27 mouse cellular contexts compared by ENCODE assay signal in the genomic region with DNA sequence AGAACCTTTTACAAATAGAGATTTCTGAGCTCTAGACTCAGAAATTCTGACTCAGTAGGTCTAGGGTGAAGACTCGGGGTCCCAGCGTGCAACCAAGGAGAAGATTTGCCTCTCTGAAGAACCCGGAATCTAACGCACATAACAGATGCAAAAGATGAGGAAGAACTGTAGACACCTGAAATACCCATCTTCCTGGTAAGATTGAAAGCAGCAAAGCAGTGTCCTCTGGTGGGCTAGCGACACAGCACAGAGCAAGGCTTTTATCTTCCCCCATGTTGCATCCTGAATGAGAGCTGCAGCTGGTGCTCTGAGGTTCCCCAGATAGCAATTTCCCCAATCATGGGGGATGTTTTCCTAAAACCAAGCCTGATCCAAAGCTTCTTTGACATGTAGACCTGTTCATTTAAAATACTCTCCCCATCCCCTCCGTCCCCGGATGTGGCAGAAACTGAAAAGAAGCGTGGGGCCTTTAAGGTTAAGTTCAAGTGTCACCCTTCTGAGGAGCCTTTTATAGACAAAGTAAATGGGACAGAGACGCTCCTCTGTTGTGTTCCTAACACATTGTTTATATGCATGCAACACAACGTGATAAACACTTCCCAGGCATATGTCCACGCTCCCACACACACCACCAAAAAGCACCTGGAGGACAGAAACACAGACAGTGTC. TPM values are rescaled to one million over a fixed set of nuclear protein-coding genes. Genes with fewer than 3 reads are reported as not detected.
DNase-seq lines count a peak whose midpoint lies in the region; ATAC-seq lines count a peak whose summit lies in the region.
"Had no signal": no experiment of that assay in that cellular context is flagged by ENCODE, and none has a peak within 500 bp of the region (broad histone marks: within the 10 kb centered on the region; RNA-seq: fewer than 3 reads in every experiment).

No protein-coding gene starts in this region.

- peak; percentile 56 for DNase-seq in heart, adult 11 months
- DNase-seq in thymus, postnatal 0 days (ENCODE audit: low spot score): peak; percentile 36
- DNase-seq in thymus, postnatal 10 days (ENCODE audit: low spot score in 2 of 2): no peak
- no peak for DNase-seq in embryonic facial prominence, embryonic 10.5 days (ENCODE audit: low spot score)
- no peak for DNase-seq in gastrocnemius, postnatal 36 days
- DNase-seq in cerebellum, adult 9-10 months: no peak
- DNase-seq: adrenal gland, postnatal 14 days; cerebellum, adult 2 months; cerebellum, postnatal 14 days; embryo, embryonic 11 days; gastrocnemius, adult 2 months; gastrocnemius, postnatal 25 days; heart, adult 18-20 months; heart, postnatal 36 days; kidney, adult 2 months had no signal

- intact Hi-C loops in gastrocnemius, postnatal 36 days (cut with DNase I): no loop called here

- no peaks in the 10 kb centered on the region for H3K4me1 ChIP-seq in heart, embryonic 11.5 days (ENCODE audit: control insufficient read depth, insufficient read depth, low read length)
- H3K4me1 ChIP-seq in embryonic facial prominence, embryonic 10.5 days: peaks cover 11% of the 10 kb centered on the region
- H3K4me1 ChIP-seq in midbrain, embryonic 13.5 days (replicated peaks): no peaks in the 10 kb centered on the region
- H3K4me1 ChIP-seq: embryonic facial prominence, embryonic 12.5 days; heart, embryonic 12.5 days had no signal

- no peak overlapping the region for H3K9ac ChIP-seq in heart, embryonic 11.5 days (ENCODE audit: low read depth, low read length)
- H3K9ac ChIP-seq in midbrain, embryonic 13.5 days (replicated peaks): no peak overlapping the region
- H3K9ac ChIP-seq: embryonic facial prominence, embryonic 12.5 days; heart, embryonic 12.5 days; hindbrain, embryonic 12.5 days had no signal

- 78% methylated on average over 11 of the region's 11 CpGs for WGBS in heart, embryonic 11.5 days (ENCODE audit: insufficient replicate concordance)
- WGBS in embryonic facial prominence, embryonic 10.5 days: 86% methylated on average over 11 of the region's 11 CpGs
- WGBS in midbrain, embryonic 13.5 days: 83% methylated on average over 11 of the region's 11 CpGs

- no peak overlapping the region for H3K4me2 ChIP-seq in heart, embryonic 11.5 days
- no peak overlapping the region for H3K4me2 ChIP-seq in midbrain, embryonic 13.5 days (replicated peaks)
- H3K4me2 ChIP-seq: embryonic facial prominence, embryonic 12.5 days; heart, embryonic 12.5 days; hindbrain, embryonic 12.5 days had no signal

- no peaks in the 10 kb centered on the region for H3K27me3 ChIP-seq in heart, embryonic 11.5 days (ENCODE audit: control insufficient read depth, insufficient read depth, low read length)
- no peaks in the 10 kb centered on the region for H3K27me3 ChIP-seq in embryonic facial prominence, embryonic 10.5 days (replicated peaks; ENCODE audit: low read depth, poor library complexity, severe bottlenecking)
- no peaks in the 10 kb centered on the region for H3K27me3 ChIP-seq in midbrain, embryonic 13.5 days
- H3K27me3 ChIP-seq: embryonic facial prominence, embryonic 12.5 days; heart, embryonic 12.5 days; hindbrain, embryonic 12.5 days had no signal

- no peak overlapping the region for H3K27ac ChIP-seq in heart, embryonic 11.5 days (ENCODE audit: low read depth, low read length)
- peak overlapping the region; percentile 48; the same call in 1 of the 2 replicates for H3K27ac ChIP-seq in embryonic facial prominence, embryonic 10.5 days (replicated peaks)
- no peak overlapping the region for H3K27ac ChIP-seq in midbrain, embryonic 13.5 days
- H3K27ac ChIP-seq: gastrocnemius, adult 2 months; hindbrain, embryonic 12.5 days; hindbrain, postnatal 0 days had no signal

- no peaks in the 10 kb centered on the region for H3K36me3 ChIP-seq in heart, embryonic 11.5 days (ENCODE audit: control insufficient read depth, insufficient read depth, low read length)
- no peaks in the 10 kb centered on the region for H3K36me3 ChIP-seq in embryonic facial prominence, embryonic 10.5 days (replicated peaks)
- H3K36me3 ChIP-seq in midbrain, embryonic 13.5 days: no peaks in the 10 kb centered on the region
- H3K36me3 ChIP-seq: embryonic facial prominence, embryonic 12.5 days; heart, embryonic 12.5 days; hindbrain, embryonic 12.5 days had no signal

- no peak overlapping the region for H3K4me3 ChIP-seq in heart, embryonic 11.5 days (ENCODE audit: low read depth, low read length)
- H3K4me3 ChIP-seq in embryonic facial prominence, embryonic 10.5 days: no peak overlapping the region
- H3K4me3 ChIP-seq in midbrain, embryonic 13.5 days (replicated peaks): no peak overlapping the region
- H3K4me3 ChIP-seq: embryonic facial prominence, embryonic 12.5 days; gastrocnemius, adult 2 months; heart, embryonic 12.5 days; hindbrain, embryonic 12.5 days had no signal

- ATAC-seq in heart, embryonic 11.5 days (replicated peaks; ENCODE audit: insufficient number of reproducible peaks, low FRiP score, low TSS enrichment): no peak
- ATAC-seq in midbrain, embryonic 13.5 days: no peak
- ATAC-seq: forebrain, embryonic 14.5 days; hindbrain, postnatal 0 days; intestine, embryonic 16.5 days had no signal

- no peaks in the 10 kb centered on the region for H3K9me3 ChIP-seq in heart, embryonic 11.5 days (replicated peaks; ENCODE audit: control insufficient read depth, low read length)
- H3K9me3 ChIP-seq in embryonic facial prominence, embryonic 10.5 days: no peaks in the 10 kb centered on the region
- no peaks in the 10 kb centered on the region for H3K9me3 ChIP-seq in midbrain, embryonic 13.5 days
- H3K9me3 ChIP-seq: embryonic facial prominence, embryonic 12.5 days; heart, embryonic 12.5 days; hindbrain, embryonic 12.5 days had no signal

RNA-seq across cellular contexts. Expression of gene Actbl2, which starts 3.7 kb away (rescaled TPM):
- not detected in 2 replicates for polyA plus RNA-seq in heart, embryonic 11.5 days (2014; fragmentation: Nextera tagmentation; extraction: Ambion mirVana)
- not detected in 2 replicates for polyA plus RNA-seq in thymus, postnatal 0 days (2015; fragmentation: Nextera tagmentation; extraction: Ambion mirVana)
- polyA plus RNA-seq in embryonic facial prominence, embryonic 10.5 days (2016; fragmentation: Nextera tagmentation; extraction: Ambion mirVana): not detected in 2 replicates
- not detected in 2 replicates for polyA plus RNA-seq in midbrain, embryonic 13.5 days (2015; fragmentation: Nextera tagmentation; extraction: Ambion mirVana)
- total RNA-seq in gastrocnemius, postnatal 36 days (2021): not detected
- total RNA-seq: adrenal gland, postnatal 14 days; common myeloid progenitor, adult 5-6 weeks; gastrocnemius, adult 2 months; gastrocnemius, postnatal 25 days; heart, adult 18-20 months; heart, postnatal 36 days; MEL had no signal
- polyA plus RNA-seq: C2C12; forebrain, embryonic 14.5 days; heart, embryonic 12.5 days; heart, embryonic 16.5 days; hindbrain, embryonic 12.5 days; hindbrain, postnatal 0 days; intestine, embryonic 16.5 days; kidney, adult 2 months had no signal

Comparison
In these comparisons a context has a peak if more than half of its experiments do, and no peak if none do; other contexts are left out.
1. DNase-seq: peak in heart, adult 11 months (single experiment) and thymus, postnatal 0 days (single experiment); none in thymus, postnatal 10 days (0 of 2), embryonic facial prominence, embryonic 10.5 days (single experiment), gastrocnemius, postnatal 36 days (0 of 2) and cerebellum, adult 9-10 months (single experiment).